In genomic region chr13:43349376-43349775, GRCm38 (mm10) we compare ENCODE assay signal across 32 mouse cellular contexts. TPM values are rescaled to one million over a fixed set of nuclear protein-coding genes. Genes with fewer than 3 reads are reported as not detected.
A peak's percentile ranks its signal among the peaks of the same experiment; 100 is the strongest.
DNase-seq lines count a peak whose midpoint lies in the region; ATAC-seq and TF ChIP-seq lines count a peak whose summit lies in the region.
"Had no signal": no experiment of that assay in that cellular context is flagged by ENCODE, and none has a peak within 500 bp of the region (broad histone marks: within the 10 kb centered on the region; RNA-seq: fewer than 3 reads in every experiment).

No protein-coding gene starts in this region.

- no peak for TF ChIP-seq EP300 in lung, postnatal 0 days (IDR thresholded peaks at IDR 0.05)

- H3K4me2 ChIP-seq in lung, postnatal 0 days (replicated peaks; ENCODE audit: low read depth, low read length): no peak overlapping the region
- H3K4me2 ChIP-seq: embryonic facial prominence, embryonic 12.5 days; heart, embryonic 11.5 days; hindbrain, embryonic 13.5 days; limb, embryonic 13.5 days; midbrain, embryonic 15.5 days; neural tube, embryonic 15.5 days had no signal

- peak; percentile 33 for DNase-seq in lung, postnatal 0 days (ENCODE audit: low spot score)
- no peak for DNase-seq in lung, adult 2 months
- no peak for DNase-seq in testis, postnatal 14 days (ENCODE audit: low spot score)
- DNase-seq in ES-E14 (ENCODE audit: low read depth, low spot score) (no peak), ZHBTc4 (ENCODE audit: low read depth, low spot score) (peak; percentile 24)
- DNase-seq in heart, adult 18-20 months: no peak
- DNase-seq: adrenal gland, postnatal 14 days; B cell, adult 2 months; cerebellum, adult 11 months; cerebellum, adult 9-10 months; cerebellum, postnatal 36 days; embryo, embryonic 11 days; gastrocnemius, postnatal 25 days; heart, adult 11 months; heart, postnatal 36 days; kidney, adult 8-10 months; kidney, postnatal 4 days; right cerebral cortex, adult 18-20 months; right cerebral cortex, postnatal 4 days; thymus, postnatal 14 days had no signal

- TF ChIP-seq CTCF in lung, postnatal 0 days (IDR thresholded peaks at IDR 0.05): no peak
- no peak for TF ChIP-seq CTCF in lung, adult 2 months (IDR thresholded peaks at IDR 0.05; ENCODE audit: insufficient read depth, low read length)
- no peak for TF ChIP-seq CTCF in testis, adult 2 months (IDR thresholded peaks at IDR 0.05; ENCODE audit: control insufficient read depth, insufficient read depth, insufficient replicate concordance, low read depth, low read length)

- TF ChIP-seq POLR2A in lung, adult 2 months (IDR thresholded peaks at IDR 0.05; ENCODE audit: borderline replicate concordance, extremely low read depth, low read depth, low read length): no peak
- TF ChIP-seq POLR2A in testis, adult 2 months (IDR thresholded peaks at IDR 0.05; ENCODE audit: control insufficient read depth, low read depth, low read length): no peak

- H3K27me3 ChIP-seq in lung, postnatal 0 days (replicated peaks; ENCODE audit: insufficient read depth, low read length): no peaks in the 10 kb centered on the region
- no peaks in the 10 kb centered on the region for H3K27me3 ChIP-seq in testis, adult 2 months (ENCODE audit: control insufficient read depth, insufficient read depth, low read length)
- H3K27me3 ChIP-seq: embryonic facial prominence, embryonic 12.5 days; hindbrain, embryonic 13.5 days; limb, embryonic 13.5 days; midbrain, embryonic 15.5 days; neural tube, embryonic 15.5 days; Patski had no signal

- no peaks in the 10 kb centered on the region for H3K4me1 ChIP-seq in lung, postnatal 0 days (ENCODE audit: insufficient read depth, low read depth, low read length)
- H3K4me1 ChIP-seq in lung, adult 2 months (ENCODE audit: control insufficient read depth, insufficient read depth, low read length): peaks cover 7% of the 10 kb centered on the region
- H3K4me1 ChIP-seq in testis, adult 2 months (ENCODE audit: control insufficient read depth, insufficient read depth, low read length): peaks cover 6% of the 10 kb centered on the region; the same call in 1 of the 2 replicates
- no peaks in the 10 kb centered on the region; a peak in 1 of 4 replicates for H3K4me1 ChIP-seq in ES-E14 (ENCODE audit: control insufficient read depth in 2 of 2, insufficient read depth in 2 of 2, low read length in 2 of 2, poor library complexity in 1 of 2)
- H3K4me1 ChIP-seq: embryonic facial prominence, embryonic 12.5 days; hindbrain, embryonic 13.5 days; midbrain, embryonic 15.5 days; neural tube, embryonic 15.5 days had no signal

- H3K9ac ChIP-seq in lung, postnatal 0 days (replicated peaks; ENCODE audit: low read depth): no peak overlapping the region
- no peak overlapping the region for H3K9ac ChIP-seq in ES-E14 (ENCODE audit: insufficient read depth, low read depth, low read length, poor library complexity, severe bottlenecking)
- H3K9ac ChIP-seq: embryonic facial prominence, embryonic 12.5 days; hindbrain, embryonic 13.5 days; limb, embryonic 13.5 days; liver, embryonic 14.5 days; midbrain, embryonic 15.5 days; neural tube, embryonic 15.5 days had no signal

- H3K9me3 ChIP-seq in lung, postnatal 0 days (ENCODE audit: low read length): no peaks in the 10 kb centered on the region
- no peaks in the 10 kb centered on the region for H3K9me3 ChIP-seq in ES-E14 (ENCODE audit: control insufficient read depth, insufficient read depth, low read depth, low read length)
- H3K9me3 ChIP-seq: embryonic facial prominence, embryonic 12.5 days; hindbrain, embryonic 13.5 days; limb, embryonic 13.5 days; midbrain, embryonic 15.5 days; neural tube, embryonic 15.5 days had no signal

- no peak overlapping the region for H3K27ac ChIP-seq in lung, postnatal 0 days (ENCODE audit: low read length)
- peak overlapping the region; percentile 13; the same call in 1 of the 2 replicates for H3K27ac ChIP-seq in testis, adult 2 months (ENCODE audit: control insufficient read depth, insufficient read depth, low read depth, low read length)
- H3K27ac ChIP-seq in ES-E14 (ENCODE audit: insufficient read depth, low read depth, low read length, poor library complexity, severe bottlenecking): no peak overlapping the region
- H3K27ac ChIP-seq: embryonic facial prominence, embryonic 12.5 days; hindbrain, embryonic 13.5 days; kidney, postnatal 0 days; limb, embryonic 13.5 days; liver, embryonic 14.5 days; midbrain, embryonic 15.5 days; neural tube, embryonic 15.5 days had no signal

- no peaks in the 10 kb centered on the region for H3K36me3 ChIP-seq in lung, postnatal 0 days (ENCODE audit: insufficient read depth, low read length)
- H3K36me3 ChIP-seq in testis, adult 2 months (ENCODE audit: control insufficient read depth, insufficient read depth, low read length): no peaks in the 10 kb centered on the region
- H3K36me3 ChIP-seq in ES-E14 (ENCODE audit: control insufficient read depth, insufficient read depth, low read length, poor library complexity, severe bottlenecking): no peaks in the 10 kb centered on the region
- H3K36me3 ChIP-seq: embryonic facial prominence, embryonic 12.5 days; hindbrain, embryonic 13.5 days; limb, embryonic 13.5 days; midbrain, embryonic 15.5 days; neural tube, embryonic 15.5 days had no signal

- no peak overlapping the region for H3K4me3 ChIP-seq in lung, postnatal 0 days (ENCODE audit: low read depth, low read length)
- H3K4me3 ChIP-seq in lung, adult 2 months (replicated peaks; ENCODE audit: extremely low read depth, low read depth, low read length): no peak overlapping the region
- H3K4me3 ChIP-seq in testis, adult 2 months (ENCODE audit: control insufficient read depth, low read depth, low read length): no peak overlapping the region
- no peak overlapping the region for H3K4me3 ChIP-seq in ES-E14 (ENCODE audit: insufficient read depth in 1 of 2, low read depth in 1 of 2, low read length in 2 of 2, poor library complexity in 1 of 2, severe bottlenecking in 1 of 2)
- H3K4me3 ChIP-seq: embryonic facial prominence, embryonic 12.5 days; hindbrain, embryonic 13.5 days; limb, embryonic 13.5 days; midbrain, embryonic 15.5 days; neural tube, embryonic 15.5 days had no signal

- in situ Hi-C loops in ES-E14 (cut with MboI; ENCODE audit: low sequenced_read_pairs in 2 of 2, unreplicated experiment in 2 of 2): no loop called here

- ATAC-seq in lung, postnatal 0 days: peak; percentile 42
- ATAC-seq: forebrain, embryonic 14.5 days; intestine, embryonic 16.5 days; midbrain, embryonic 15.5 days; Patski had no signal

- 46% methylated on average over 8 of the region's 8 CpGs for WGBS in lung, postnatal 0 days
- 57% methylated on average over 8 of the region's 8 CpGs for WGBS in lung, adult 2 months

TF ChIP-seq in ES-E14, 5 proteins besides CTCF, POLR2A, EP300 and RAD21:
- TF ChIP-seq ZNF384 (IDR thresholded peaks at IDR 0.05; ENCODE audit: low read depth, low read length) (no peak), MAFK (IDR thresholded peaks at IDR 0.05; ENCODE audit: insufficient read depth, low read depth, low read length) (peak; percentile 48; the same call in 1 of the 2 replicates)

RNA-seq across cellular contexts. Expression of gene Sirt5, which starts 15.9 kb away (rescaled TPM):
- polyA plus RNA-seq in lung, postnatal 0 days (2015; fragmentation: Nextera tagmentation; extraction: Ambion mirVana): 11.9 and 15.6 TPM in 2 replicates
- 8.4 and 8.9 TPM in 2 replicates for polyA plus RNA-seq in lung, adult 2 months (2012; rRNA removed)
- polyA plus RNA-seq in testis, adult 2 months (2012; rRNA removed): 5.2 and 6.0 TPM in 2 replicates
- total RNA-seq in ES-E14 (2012; rRNA removed): 8.5 and 8.6 TPM in 2 replicates
- total RNA-seq in heart, adult 18-20 months (2021): 10 to 100 TPM; 57.5 to 67.9 TPM

RNA-seq across cellular contexts. Expression of gene Gfod1, which starts 45.4 kb away (rescaled TPM):
- 1.6 and 2.0 TPM in 2 replicates for polyA plus RNA-seq in lung, postnatal 0 days (2015; fragmentation: Nextera tagmentation; extraction: Ambion mirVana)
- polyA plus RNA-seq in lung, adult 2 months (2012; rRNA removed): 11.7 and 12.9 TPM in 2 replicates
- polyA plus RNA-seq in testis, adult 2 months (2012; rRNA removed): 0.17 and 0.19 TPM in 2 replicates
- total RNA-seq in ES-E14 (2012; rRNA removed): 4.8 and 6.3 TPM in 2 replicates
- total RNA-seq in heart, adult 18-20 months (2021): 10 to 100 TPM; 32.3 to 34.3 TPM

RNA-seq across cellular contexts. Expression of gene Nol7, which starts 48.8 kb away (rescaled TPM):
- polyA plus RNA-seq in lung, postnatal 0 days (2015; fragmentation: Nextera tagmentation; extraction: Ambion mirVana): 95.7 and 98.8 TPM in 2 replicates
- 45.6 and 65.6 TPM in 2 replicates for polyA plus RNA-seq in lung, adult 2 months (2012; rRNA removed)
- 7.6 and 12.5 TPM in 2 replicates for polyA plus RNA-seq in testis, adult 2 months (2012; rRNA removed)
- total RNA-seq in ES-E14 (2012; rRNA removed): 72.8 and 122 TPM in 2 replicates
- total RNA-seq in heart, adult 18-20 months (2021): 100 to 1,000 TPM; 108 to 114 TPM

Comparison
In these comparisons a context has a peak if more than half of its experiments do, and no peak if none do; other contexts are left out.
1. DNase-seq: peak in lung, postnatal 0 days (single experiment) and ZHBTc4 (single experiment); none in lung, adult 2 months (single experiment), testis, postnatal 14 days (single experiment), ES-E14 (single experiment) and heart, adult 18-20 months (0 of 2).